Mouse (Mus musculus): ENCODE measurements around the gene Asns. TPM values are rescaled to one million over a fixed set of nuclear protein-coding genes. Genes with fewer than 3 reads are reported as not detected.
"Not testable (repeated sequence)": the region's sequence is repeated elsewhere in the genome, so short reads cannot be mapped to it uniquely, and the experiment has no call there.

Gene Asns
- polyA plus RNA-seq, 1 experiment from 2014 or later, result 60.2 TPM

DNA sequence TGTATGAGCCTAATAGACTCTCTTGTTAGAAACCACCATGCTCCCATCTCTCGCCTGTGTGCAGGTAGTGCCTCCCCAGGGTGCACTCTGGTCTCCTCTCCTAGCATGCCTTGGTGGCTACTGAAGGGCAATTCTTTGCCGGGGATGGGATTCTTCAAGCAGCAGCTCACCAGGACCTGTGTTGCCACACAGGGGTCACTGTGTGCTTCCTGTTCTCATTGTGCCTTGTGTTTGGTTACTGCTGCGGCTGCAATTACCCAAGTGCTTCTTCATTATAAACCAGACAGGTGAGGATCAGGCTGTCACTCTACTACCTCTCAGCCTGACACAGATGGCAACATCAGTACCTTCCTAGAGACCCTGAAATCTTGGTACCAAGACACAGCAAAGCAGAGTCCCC is 21.6 kb downstream of the Asns start:
- H3K4me2 ChIP-seq (replicated peaks), result no peak overlapping the region
- H3K4me3 ChIP-seq, result no peak overlapping the region
- 72% methylated on average over 3 of the region's 3 CpGs for WGBS
- ATAC-seq (ENCODE audit: low FRiP score, low read depth), result no peak
- H3K4me1 ChIP-seq, result no peaks in the 10 kb centered on the region
- H3K27ac ChIP-seq, result no peak overlapping the region
- no peak overlapping the region for H3K9ac ChIP-seq
- no peaks in the 10 kb centered on the region for H3K9me3 ChIP-seq
- no peaks in the 10 kb centered on the region for H3K27me3 ChIP-seq (replicated peaks)
- no peaks in the 10 kb centered on the region for H3K36me3 ChIP-seq

GRCm38 (mm10) chr6:7670588-7670987 is 22.5 kb downstream of the Asns start:
- WGBS, result 68% methylated on average over 3 of the region's 3 CpGs
- H3K9me3 ChIP-seq, result no peaks in the 10 kb centered on the region
- H3K27me3 ChIP-seq (replicated peaks), result no peaks in the 10 kb centered on the region
- H3K36me3 ChIP-seq, result no peaks in the 10 kb centered on the region
- no peak overlapping the region for H3K4me3 ChIP-seq
- ATAC-seq (ENCODE audit: low FRiP score, low read depth), result no peak
- H3K4me1 ChIP-seq, result no peaks in the 10 kb centered on the region
- no peak overlapping the region for H3K4me2 ChIP-seq (replicated peaks)
- H3K27ac ChIP-seq, result no peak overlapping the region
- H3K9ac ChIP-seq, result no peak overlapping the region

DNA sequence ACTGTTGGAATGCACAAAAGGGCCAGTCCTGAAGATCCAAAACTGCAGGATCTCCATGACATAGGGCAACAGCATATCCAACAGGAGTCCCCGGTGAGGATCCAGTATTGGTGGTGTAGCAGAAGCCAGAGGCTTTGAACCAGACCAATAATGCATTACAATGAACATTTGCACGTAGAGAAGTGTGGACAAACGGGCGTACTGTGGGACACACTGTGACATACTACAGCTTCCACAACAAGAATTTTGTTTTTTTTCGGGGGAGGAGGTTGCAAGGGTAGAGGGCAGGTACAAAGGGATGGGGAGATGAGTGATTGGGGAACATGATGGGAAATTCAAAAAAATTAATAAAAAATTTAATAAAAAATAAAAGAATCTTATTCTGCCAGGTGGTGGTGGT is 23.3 kb downstream of the Asns start:
- WGBS, result 86% methylated on average over 5 of the region's 5 CpGs
- no peaks in the 10 kb centered on the region for H3K27me3 ChIP-seq (replicated peaks)
- no peak overlapping the region for H3K9ac ChIP-seq
- no peaks in the 10 kb centered on the region for H3K36me3 ChIP-seq
- no peaks in the 10 kb centered on the region for H3K4me1 ChIP-seq
- no peak overlapping the region for H3K4me2 ChIP-seq (replicated peaks)
- no peak for ATAC-seq (ENCODE audit: low FRiP score, low read depth)
- H3K4me3 ChIP-seq, result no peak overlapping the region
- H3K27ac ChIP-seq, result no peak overlapping the region
- H3K9me3 ChIP-seq, result no peaks in the 10 kb centered on the region

GRCm38 (mm10) chr6:7668332-7668731 is 24.7 kb downstream of the Asns start:
- Histone ChIP-seq H3K27ac (no peak overlapping the region), H3K9ac (no peak overlapping the region), H3K36me3 (no peaks in the 10 kb centered on the region), H3K9me3 (no peaks in the 10 kb centered on the region), H3K4me2 (replicated peaks) (no peak overlapping the region), H3K27me3 (replicated peaks) (no peaks in the 10 kb centered on the region), H3K4me3 (no peak overlapping the region), H3K4me1 (no peaks in the 10 kb centered on the region)
- no peak for ATAC-seq (ENCODE audit: low FRiP score, low read depth)
- WGBS, result 80% methylated on average over 5 of the region's 5 CpGs

- not testable (repeated sequence) for H3K9ac ChIP-seq; H3K27me3 ChIP-seq (replicated peaks); H3K4me1 ChIP-seq; H3K4me3 ChIP-seq; ATAC-seq (ENCODE audit: low FRiP score, low read depth); H3K4me2 ChIP-seq (replicated peaks); H3K9me3 ChIP-seq; H3K27ac ChIP-seq; H3K36me3 ChIP-seq
- WGBS, result 93% methylated on average over 4 of the region's 4 CpGs
These were observed 27.2 kb downstream of the Asns start for GRCm38 (mm10) chr6:7665902-7666301.

DNA sequence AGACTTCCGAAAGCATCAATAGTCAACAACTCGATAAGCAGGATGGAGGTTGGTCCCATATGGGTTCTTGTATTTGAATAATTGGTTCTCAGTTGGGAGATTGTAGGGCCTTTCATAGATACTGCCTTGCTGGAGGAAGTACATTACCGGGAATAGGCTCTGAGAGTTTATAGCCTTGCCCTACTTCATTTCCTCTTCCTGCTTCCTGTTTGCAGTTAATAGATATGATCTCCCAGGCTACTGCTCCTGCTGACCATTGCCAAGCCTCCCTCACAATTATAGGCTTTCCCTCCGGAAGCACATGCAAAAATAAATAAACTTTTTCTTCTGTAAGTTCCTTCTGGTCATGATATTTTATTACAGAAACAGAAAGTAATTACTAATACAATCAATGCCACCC is 31.6 kb downstream of the Asns start:
- Histone ChIP-seq H3K27ac (no peak overlapping the region), H3K9ac (no peak overlapping the region), H3K4me2 (replicated peaks) (no peak overlapping the region), H3K9me3 (no peaks in the 10 kb centered on the region), H3K36me3 (no peaks in the 10 kb centered on the region), H3K4me3 (no peak overlapping the region), H3K4me1 (no peaks in the 10 kb centered on the region), H3K27me3 (replicated peaks) (no peaks in the 10 kb centered on the region)
- WGBS, result 83% methylated on average over 4 of the region's 4 CpGs
- ATAC-seq (ENCODE audit: low FRiP score, low read depth), result no peak

- no peaks in the 10 kb centered on the region for H3K36me3 ChIP-seq
- H3K4me1 ChIP-seq, result no peaks in the 10 kb centered on the region
- H3K4me2 ChIP-seq (replicated peaks), result no peak overlapping the region
- H3K9ac ChIP-seq, result no peak overlapping the region
- peak; percentile 44; the same call in 1 of the 2 replicates for ATAC-seq (ENCODE audit: low FRiP score, low read depth)
- no peak overlapping the region for H3K27ac ChIP-seq
- no peaks in the 10 kb centered on the region for H3K27me3 ChIP-seq (replicated peaks)
- 66% methylated on average over 5 of the region's 5 CpGs for WGBS
- no peaks in the 10 kb centered on the region for H3K9me3 ChIP-seq
- H3K4me3 ChIP-seq, result no peak overlapping the region
These were observed 32.5 kb downstream of the Asns start for GRCm38 (mm10) chr6:7660377-7661080.

DNA sequence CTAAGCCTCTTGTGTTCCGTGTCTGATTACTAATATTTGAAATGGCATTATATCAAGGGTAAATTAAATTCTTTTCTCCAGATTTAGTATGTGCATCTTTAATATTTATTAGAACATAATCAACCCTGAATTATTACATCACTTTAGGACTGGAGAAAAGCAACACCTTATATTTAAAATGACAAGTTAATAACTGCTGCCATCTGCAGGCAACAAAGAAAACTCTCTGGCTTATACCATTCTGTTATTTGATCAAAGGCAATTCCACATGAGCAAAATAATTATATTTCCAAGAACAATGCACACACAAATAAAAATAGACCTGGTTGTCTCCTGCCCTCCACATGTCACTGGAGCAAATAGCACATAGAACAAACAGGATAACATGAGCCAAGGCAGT is 36.5 kb downstream of the Asns start:
- no peaks in the 10 kb centered on the region for H3K27me3 ChIP-seq (replicated peaks)
- no peak overlapping the region for H3K4me3 ChIP-seq
- no peak for ATAC-seq (ENCODE audit: low FRiP score, low read depth)
- no peak overlapping the region for H3K4me2 ChIP-seq (replicated peaks)
- no peak overlapping the region for H3K9ac ChIP-seq
- H3K9me3 ChIP-seq, result no peaks in the 10 kb centered on the region
- no peak overlapping the region for H3K27ac ChIP-seq
- H3K4me1 ChIP-seq, result no peaks in the 10 kb centered on the region
- 84% methylated on average over 1 of the region's 1 CpGs for WGBS
- H3K36me3 ChIP-seq, result no peaks in the 10 kb centered on the region

GRCm38 (mm10) chr6:7648458-7648857 is 44.6 kb downstream of the Asns start:
- H3K9ac ChIP-seq, result no peak overlapping the region
- no peaks in the 10 kb centered on the region for H3K27me3 ChIP-seq (replicated peaks)
- H3K4me3 ChIP-seq, result no peak overlapping the region
- H3K4me1 ChIP-seq, result no peaks in the 10 kb centered on the region
- H3K9me3 ChIP-seq, result no peaks in the 10 kb centered on the region
- H3K4me2 ChIP-seq (replicated peaks), result no peak overlapping the region
- no peak for ATAC-seq (ENCODE audit: low FRiP score, low read depth)
- H3K27ac ChIP-seq, result no peak overlapping the region
- no peaks in the 10 kb centered on the region for H3K36me3 ChIP-seq

Other genes starting within 250 kb of the Asns start
- 27.5 and 29.4 TPM in 2 replicates for gene Tac1, start 138.4 kb downstream of the Asns start, polyA plus RNA-seq (2016; fragmentation: Nextera tagmentation; extraction: Ambion mirVana)
- gene C1galt1, start 151.6 kb upstream of the Asns start, polyA plus RNA-seq (2016; fragmentation: Nextera tagmentation; extraction: Ambion mirVana), result 2.7 and 2.8 TPM in 2 replicates

Measured in neural tube, embryonic 12.5 days (tissue).